Mouse (Mus musculus): ENCODE measurements around the gene Lrsam1.

DNA sequence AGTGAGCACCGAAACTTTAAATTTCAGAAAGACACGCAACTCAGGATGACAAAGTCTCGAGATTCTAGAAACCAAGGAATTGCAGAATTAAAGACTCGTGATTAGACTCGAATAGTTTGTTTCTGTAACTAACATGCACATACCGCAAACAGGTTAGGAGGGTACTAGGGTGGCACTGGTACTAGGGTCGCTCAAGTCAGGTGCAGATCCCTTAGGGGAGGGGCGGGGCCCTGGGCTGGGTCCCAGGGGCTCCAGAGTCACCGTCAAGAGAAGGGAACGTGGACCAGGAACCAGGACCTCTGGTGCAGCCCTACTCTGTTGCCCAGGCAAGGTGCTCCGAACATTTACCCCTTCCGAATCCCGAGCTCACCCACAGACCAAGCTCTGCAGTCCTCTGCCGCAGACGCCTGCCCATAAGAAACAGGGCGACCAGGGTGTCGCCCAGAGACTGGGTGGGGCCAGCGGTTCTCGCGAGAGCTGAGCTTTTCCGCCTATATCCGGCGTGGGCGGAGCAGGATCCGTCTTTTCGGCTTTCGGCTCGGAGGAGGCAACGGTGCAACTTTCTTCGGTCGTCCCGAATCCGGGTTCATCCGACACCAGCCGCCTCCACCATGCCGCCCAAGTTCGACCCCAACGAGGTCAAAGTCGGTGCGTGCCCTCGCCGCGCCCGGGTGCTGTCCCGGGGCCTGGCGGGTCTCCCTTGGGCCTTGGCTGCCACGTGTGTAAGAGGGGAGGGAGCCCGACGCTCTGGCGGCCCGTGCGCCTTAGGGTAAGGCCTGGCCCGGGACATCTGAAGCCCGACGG, at the start of gene Lrsam1, which contains the start of gene Rpl12:
- TF ChIP-seq CTCF (IDR thresholded peaks at IDR 0.05; ENCODE audit: low read depth, low read length) (no peak), GATA1 (IDR thresholded peaks at IDR 0.05; ENCODE audit: borderline replicate concordance, low read length) (no peak), GATA2 (IDR thresholded peaks at IDR 0.05; ENCODE audit: borderline replicate concordance, low read depth, low read length) (no peak), TAL1 (conservative IDR thresholded peaks at IDR 0.05; ENCODE audit: low read depth, low read length) (no peak)
